Mouse (Mus musculus) stomach, embryonic 15.5 days (tissue): ENCODE results near the gene Ralgapb. TPM values are rescaled to one million over a fixed set of nuclear protein-coding genes. Genes with fewer than 3 reads are reported as not detected.

Experiments used
- ATAC-seq: fragments of 200-750 bp; cut with Nextera tagmentation; 2 replicates; pipeline ENCODE4 v1.8.0; 2017; ENCODE audit warnings: low read depth, moderate number of reproducible peaks, moderate TSS enrichment; ENCODE audit not compliant: insufficient read depth, low FRiP score
- H3K27ac ChIP-seq: fragments of 300-500 bp; sonication (generic); 2 replicates; pipeline ENCODE4 v1.5.1; 2015; ENCODE audit warnings: mild to moderate bottlenecking, inconsistent platforms
- H3K27me3 ChIP-seq: fragments of 300-500 bp; sonication (generic); replicated peaks from 2 replicates; pipeline ENCODE4 v1.6.1; 2015; ENCODE audit warnings: inconsistent platforms
- H3K36me3 ChIP-seq: fragments of 300-500 bp; sonication (generic); 2 replicates; pipeline ENCODE4 v1.6.1; 2015; ENCODE audit warnings: inconsistent platforms
- H3K4me1 ChIP-seq: fragments of 300-500 bp; sonication (generic); 2 replicates; pipeline ENCODE4 v1.6.1; 2015; ENCODE audit warnings: inconsistent platforms
- H3K4me2 ChIP-seq: fragments of 300-500 bp; sonication (generic); 2 replicates; pipeline ENCODE4 v1.6.1; 2015; ENCODE audit warnings: mild to moderate bottlenecking, inconsistent platforms
- H3K4me3 ChIP-seq: fragments of 300-500 bp; sonication (generic); replicated peaks from 2 replicates; pipeline ENCODE4 v1.5.1; 2015; ENCODE audit warnings: inconsistent platforms
- H3K9ac ChIP-seq: fragments of 300-500 bp; sonication (generic); 2 replicates; pipeline ENCODE4 v1.6.1; 2015; ENCODE audit warnings: inconsistent platforms
- H3K9me3 ChIP-seq: fragments of 300-500 bp; sonication (generic); 2 replicates; pipeline ENCODE4 v1.6.1; 2016; ENCODE audit warnings: inconsistent platforms
- WGBS: fragments of 180-500 bp; shearing (Covaris S2); methylation state at CpG from one replicate; pipeline ENCODE4 v1.1.7; 2015; 5-methylcytosine and 5-hydroxymethylcytosine counted together
- polyA plus RNA-seq: library from polyadenylated mRNA; unstranded; fragments of >200 nt; fragmentation: Nextera tagmentation; extraction: Ambion mirVana; gene quantifications from 2 replicates; pipeline ENCODE4 v1.2.1, GENCODE M21; 2015

The Ralgapb gene
- polyA plus RNA-seq, 1 experiment from 2014 or later: 14.8 TPM

DNA sequence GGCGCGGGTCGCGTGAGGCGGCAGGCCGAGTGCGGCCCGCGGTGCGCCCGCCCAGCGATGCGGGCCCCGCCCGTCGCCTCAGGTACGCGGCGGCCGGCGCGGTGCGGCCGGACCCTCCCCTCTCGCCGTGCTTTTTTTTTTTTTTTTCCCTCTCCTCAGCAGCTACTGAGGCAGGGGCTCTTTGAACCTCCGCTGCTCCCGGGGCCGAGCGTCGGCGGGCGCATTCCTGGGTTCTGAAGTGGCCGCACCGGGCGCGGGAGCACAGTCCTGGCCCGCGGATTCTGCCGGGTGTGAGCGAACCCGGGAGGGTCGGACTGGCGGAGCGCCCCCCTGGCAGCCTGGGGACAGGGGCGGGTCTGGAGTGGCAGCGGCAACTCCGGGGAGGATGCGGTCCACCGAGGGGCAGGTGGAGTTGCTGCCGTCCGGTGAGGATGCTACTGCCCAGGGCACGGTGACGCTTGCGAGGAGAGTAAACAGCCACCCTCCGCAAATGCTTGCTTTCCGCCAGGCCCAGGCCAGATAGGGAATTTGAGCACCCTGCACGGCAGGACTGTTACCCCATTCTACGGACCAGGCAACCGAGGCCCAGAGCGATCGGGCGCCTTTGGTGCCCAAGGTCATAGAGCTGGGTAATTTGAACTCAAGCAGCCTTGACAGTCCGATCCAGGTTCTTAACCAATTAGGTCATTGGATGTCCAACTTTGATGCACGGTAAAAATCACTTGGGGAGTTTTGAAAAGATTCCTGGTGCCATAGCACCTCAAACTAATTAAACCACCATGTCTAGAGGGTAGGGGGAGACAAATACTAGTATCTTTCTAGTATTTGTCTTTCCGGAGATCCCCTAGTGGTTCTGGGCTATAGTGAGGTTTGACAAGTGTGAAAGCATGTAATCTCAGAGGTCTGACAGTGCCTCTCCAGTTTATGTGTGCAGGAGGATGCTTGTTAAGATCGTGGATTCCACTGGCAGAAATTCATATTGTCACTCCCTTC, 670 bp downstream of the Ralgapb start:
- Histone ChIP-seq H3K9me3 (no peaks in the 10 kb centered on the region), H3K27me3 (no peaks in the 10 kb centered on the region), H3K4me2 (peak overlapping the region; percentile 89), H3K36me3 (no peaks in the 10 kb centered on the region), H3K9ac (peak overlapping the region; percentile 90), H3K4me3 (peak overlapping the region; percentile 93), H3K27ac (peak overlapping the region; percentile 90), H3K4me1 (peaks cover 17% of the 10 kb centered on the region)
- ATAC-seq: peak; percentile 72
- WGBS: 2% methylated on average over 63 of the region's 67 CpGs

DNA sequence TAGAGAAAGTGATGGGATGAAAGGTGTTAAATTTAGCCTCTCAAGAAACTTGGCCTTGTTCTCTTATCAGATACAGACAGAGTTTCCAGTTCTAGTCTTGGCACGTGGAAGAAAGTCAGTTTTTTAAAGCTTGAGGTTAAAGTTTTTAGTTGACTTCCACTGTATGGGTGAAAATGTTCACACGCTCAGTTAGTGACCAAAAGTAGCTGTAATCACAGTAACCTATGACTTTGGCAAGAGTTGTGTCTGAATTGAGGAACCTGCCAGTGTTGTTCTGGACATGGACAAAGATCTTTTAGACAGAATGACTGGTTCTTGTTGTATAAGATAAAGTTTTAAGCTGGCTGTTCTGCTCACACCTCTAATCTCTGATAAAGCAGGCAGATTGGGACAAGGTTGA, 3.6 kb downstream of the Ralgapb start:
- no peaks in the 10 kb centered on the region for H3K36me3 ChIP-seq
- no peak overlapping the region for H3K9ac ChIP-seq
- H3K4me2 ChIP-seq: no peak overlapping the region
- no peaks in the 10 kb centered on the region for H3K9me3 ChIP-seq
- ATAC-seq: no peak
- no peak overlapping the region for H3K27ac ChIP-seq
- WGBS: 71% methylated on average over 2 of the region's 2 CpGs
- peaks cover 17% of the 10 kb centered on the region for H3K4me1 ChIP-seq
- H3K27me3 ChIP-seq: no peaks in the 10 kb centered on the region
- H3K4me3 ChIP-seq: no peak overlapping the region

DNA sequence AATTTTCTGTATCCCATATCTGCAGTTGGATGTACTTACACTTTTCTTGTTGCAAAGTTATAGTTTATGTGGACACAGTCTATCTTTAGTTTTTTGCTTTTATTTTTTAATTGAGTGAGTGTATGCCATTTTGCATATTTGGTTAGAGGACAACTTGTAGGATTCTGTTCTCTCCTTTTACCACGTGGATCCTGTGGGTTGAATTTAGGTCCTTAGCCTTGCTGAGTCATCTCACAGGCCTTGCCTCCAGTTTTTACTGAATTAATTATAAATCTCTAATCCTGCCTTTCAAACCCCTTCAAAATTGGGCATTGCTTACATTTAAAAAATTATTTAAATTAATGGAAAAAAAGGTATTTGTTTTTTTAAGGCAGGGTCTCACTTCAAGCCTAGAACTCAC, 6.2 kb downstream of the Ralgapb start:
- WGBS: 75% methylated on average over 1 of the region's 1 CpGs
- H3K36me3 ChIP-seq: no peaks in the 10 kb centered on the region
- H3K9me3 ChIP-seq: no peaks in the 10 kb centered on the region
- H3K27ac ChIP-seq: no peak overlapping the region
- H3K4me3 ChIP-seq: no peak overlapping the region
- H3K9ac ChIP-seq: no peak overlapping the region
- no peak overlapping the region for H3K4me2 ChIP-seq
- no peaks in the 10 kb centered on the region for H3K27me3 ChIP-seq
- no peak for ATAC-seq
- H3K4me1 ChIP-seq: peaks cover 11% of the 10 kb centered on the region

DNA sequence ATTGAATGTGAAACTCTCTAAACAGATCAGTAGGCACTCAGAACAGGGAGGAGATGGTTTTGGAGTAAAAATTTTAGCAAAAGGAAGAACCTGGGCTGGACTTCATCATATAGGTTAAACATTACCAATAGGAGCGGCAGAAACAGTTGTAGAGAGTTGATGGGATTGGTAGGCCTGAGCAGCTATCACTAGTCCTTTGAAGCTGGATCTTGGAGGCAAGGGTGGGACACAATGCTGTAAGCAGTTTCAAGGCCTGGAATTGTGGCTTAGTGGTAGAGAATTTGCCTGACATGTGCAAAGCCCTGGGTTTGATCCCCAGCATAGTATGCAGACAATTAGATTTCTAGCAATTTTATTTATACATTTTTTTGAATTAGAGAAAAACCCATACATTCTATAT, 9.0 kb downstream of the Ralgapb start:
- H3K36me3 ChIP-seq: no peaks in the 10 kb centered on the region
- H3K4me3 ChIP-seq: no peak overlapping the region
- H3K9me3 ChIP-seq: no peaks in the 10 kb centered on the region
- ATAC-seq: no peak
- H3K4me2 ChIP-seq: no peak overlapping the region
- peaks cover 4% of the 10 kb centered on the region; the same call in 1 of the 2 replicates for H3K4me1 ChIP-seq
- no peaks in the 10 kb centered on the region for H3K27me3 ChIP-seq
- no peak overlapping the region for H3K27ac ChIP-seq
- H3K9ac ChIP-seq: no peak overlapping the region
- whole genome bisulfite sequencing: 74% methylated on average over 1 of the region's 1 CpGs

DNA sequence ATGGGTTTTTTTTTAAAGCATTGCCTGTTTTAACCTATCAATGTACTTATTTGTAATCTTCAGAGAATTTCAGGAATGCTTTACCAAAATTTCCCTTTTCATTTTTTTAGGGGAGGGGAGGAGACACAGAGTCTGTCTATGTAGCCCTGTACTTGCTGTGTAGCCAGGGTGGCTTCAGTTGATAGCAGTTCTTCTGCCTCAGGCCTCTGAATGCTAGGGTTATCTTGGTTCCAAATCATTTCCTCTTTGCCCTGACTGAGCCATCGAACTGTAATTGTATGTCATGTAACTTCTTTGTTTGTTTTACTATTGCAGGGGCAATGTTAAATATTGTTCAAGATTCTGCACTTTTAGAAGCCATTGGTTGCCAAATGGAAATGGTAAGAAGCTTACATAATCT, 36.2 kb downstream of the Ralgapb start:
- Histone ChIP-seq H3K4me2 (no peak overlapping the region), H3K9ac (no peak overlapping the region), H3K4me1 (no peaks in the 10 kb centered on the region), H3K27me3 (no peaks in the 10 kb centered on the region), H3K9me3 (no peaks in the 10 kb centered on the region), H3K36me3 (0 out of 2 replicates have a peak, but pooled peaks cover 3% of the 10 kb centered on the region), H3K27ac (no peak overlapping the region), H3K4me3 (no peak overlapping the region)
- no peak for ATAC-seq
- 66% methylated on average over 1 of the region's 1 CpGs for whole genome bisulfite sequencing

DNA sequence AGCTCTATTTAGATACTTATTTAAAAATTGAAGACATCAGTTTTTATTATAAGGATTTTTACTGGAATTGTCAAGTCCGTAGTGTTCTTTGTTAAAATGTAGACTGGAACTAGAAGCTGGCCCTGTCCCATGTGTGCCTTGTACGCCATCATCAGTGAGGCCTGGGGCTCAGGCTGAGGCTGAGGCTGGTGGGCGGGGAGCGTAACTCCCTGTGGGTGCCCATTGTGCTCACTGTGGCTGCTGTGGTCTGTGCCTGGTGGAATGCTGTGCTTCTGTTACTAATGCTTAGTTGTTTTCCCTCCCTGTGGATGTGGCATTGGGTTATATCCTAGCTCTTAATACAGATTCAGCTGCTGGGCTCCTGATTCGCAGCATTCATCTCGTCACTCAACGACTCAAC, 40.2 kb downstream of the Ralgapb start:
- Histone ChIP-seq H3K4me3 (no peak overlapping the region), H3K36me3 (peaks cover 6% of the 10 kb centered on the region; the same call in 1 of the 2 replicates), H3K27me3 (no peaks in the 10 kb centered on the region), H3K9me3 (no peaks in the 10 kb centered on the region), H3K4me2 (no peak overlapping the region), H3K27ac (no peak overlapping the region), H3K9ac (no peak overlapping the region), H3K4me1 (no peaks in the 10 kb centered on the region)
- ATAC-seq: no peak
- WGBS: 95% methylated on average over 7 of the region's 7 CpGs

DNA sequence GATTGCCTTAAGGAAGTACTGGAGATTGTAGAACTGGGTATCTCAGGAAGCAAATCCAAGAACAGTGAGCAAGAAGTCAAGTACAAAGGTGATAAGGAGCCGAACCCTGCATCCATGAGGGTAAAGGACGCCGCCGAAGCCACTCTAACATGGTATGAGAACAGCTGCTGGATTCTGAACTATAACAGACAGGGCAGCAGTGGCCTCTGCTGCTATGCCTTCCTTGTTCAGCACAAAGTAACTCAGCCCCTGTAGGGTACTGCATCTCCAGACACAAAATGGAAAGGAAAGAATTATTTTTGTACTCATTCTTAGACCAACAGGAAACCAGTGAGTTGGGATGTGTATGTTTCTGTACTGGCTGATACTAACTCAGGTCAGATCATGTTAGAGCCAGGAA, 46.8 kb downstream of the Ralgapb start:
- no peak overlapping the region for H3K27ac ChIP-seq
- no peak for ATAC-seq

DNA sequence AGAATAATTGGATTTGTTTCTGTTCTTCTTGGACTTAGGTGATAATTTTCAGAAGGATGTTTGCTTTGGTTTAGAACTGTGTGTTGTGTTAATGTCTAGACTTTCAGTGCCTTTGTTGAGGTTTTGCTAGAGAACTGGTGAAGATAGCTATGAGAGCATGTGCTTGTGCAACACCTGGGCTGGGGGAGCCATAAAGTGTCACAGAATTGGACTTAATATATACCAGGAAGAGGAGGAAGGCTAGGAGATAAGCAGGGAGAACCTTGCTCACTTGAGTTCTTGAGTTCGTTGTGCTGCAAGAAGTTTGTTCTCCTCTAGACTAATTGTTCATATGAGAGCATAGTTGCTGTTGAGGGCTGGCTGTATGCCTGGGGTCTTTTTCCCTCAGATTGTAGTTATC, 48.0 kb downstream of the Ralgapb start:
- Histone ChIP-seq H3K4me2 (no peak overlapping the region), H3K36me3 (peaks cover 24% of the 10 kb centered on the region; the same call in 1 of the 2 replicates), H3K27me3 (no peaks in the 10 kb centered on the region), H3K4me3 (no peak overlapping the region), H3K27ac (no peak overlapping the region), H3K9ac (no peak overlapping the region), H3K4me1 (no peaks in the 10 kb centered on the region), H3K9me3 (no peaks in the 10 kb centered on the region)
- WGBS: 91% methylated on average over 1 of the region's 1 CpGs
- no peak for ATAC-seq

More for the DNA sequence above, 46.8 kb downstream of the Ralgapb start:
- Histone ChIP-seq H3K9ac (no peak overlapping the region), H3K9me3 (no peaks in the 10 kb centered on the region), H3K4me1 (no peaks in the 10 kb centered on the region), H3K4me3 (no peak overlapping the region), H3K27me3 (no peaks in the 10 kb centered on the region), H3K36me3 (peaks cover 17% of the 10 kb centered on the region; the same call in 1 of the 2 replicates), H3K4me2 (no peak overlapping the region)
- WGBS: 92% methylated on average over 4 of the region's 4 CpGs

DNA sequence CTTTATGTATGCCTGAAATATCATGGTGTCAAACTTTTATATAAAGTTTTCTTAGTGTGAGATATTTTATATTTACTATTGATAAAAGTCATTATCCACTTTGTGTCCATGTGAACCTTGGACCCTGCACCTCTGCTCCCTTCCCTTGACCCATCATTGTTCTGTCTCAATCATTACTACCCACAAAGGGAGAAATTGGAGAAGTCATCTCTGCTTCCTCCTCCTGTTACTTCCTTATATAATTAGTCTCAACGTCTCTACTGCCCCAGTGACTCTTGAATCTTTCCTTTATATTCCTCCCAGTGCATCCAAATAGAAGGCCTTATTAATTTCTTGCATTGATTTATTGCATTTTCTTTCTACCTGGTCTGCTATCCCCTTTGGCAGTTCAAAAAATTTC, 52.8 kb downstream of the Ralgapb start:
- no peaks in the 10 kb centered on the region for H3K4me1 ChIP-seq
- no peak overlapping the region for H3K4me3 ChIP-seq
- H3K36me3 ChIP-seq: peaks cover 26% of the 10 kb centered on the region
- no peak for ATAC-seq
- no peaks in the 10 kb centered on the region for H3K9me3 ChIP-seq
- H3K27ac ChIP-seq: no peak overlapping the region
- H3K9ac ChIP-seq: no peak overlapping the region
- WGBS: 56% methylated on average over 1 of the region's 1 CpGs
- no peak overlapping the region for H3K4me2 ChIP-seq
- H3K27me3 ChIP-seq: no peaks in the 10 kb centered on the region

DNA sequence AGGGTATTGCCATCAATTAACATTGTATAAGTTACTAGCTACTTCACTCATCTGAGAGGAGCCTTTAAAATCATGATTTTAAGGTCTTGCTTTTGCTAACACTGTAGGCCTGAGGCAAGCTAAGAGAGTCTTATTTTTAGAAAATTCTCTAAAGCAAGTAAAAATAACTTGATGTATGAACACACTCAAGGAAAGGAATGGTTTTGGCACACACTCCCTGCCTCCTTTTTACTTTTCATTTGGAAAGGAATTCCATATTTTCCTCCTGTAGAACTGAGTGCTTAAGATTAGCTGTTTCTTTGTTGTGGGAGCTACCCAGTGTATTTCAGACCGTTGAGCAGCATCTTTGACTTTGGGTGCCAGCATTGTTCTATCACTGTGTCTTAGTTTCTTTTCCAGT, 64.5 kb downstream of the Ralgapb start:
- H3K4me2 ChIP-seq: no peak overlapping the region
- no peak for ATAC-seq
- H3K9ac ChIP-seq: no peak overlapping the region
- 85% methylated on average over 1 of the region's 1 CpGs for WGBS
- H3K27me3 ChIP-seq: no peaks in the 10 kb centered on the region
- no peak overlapping the region for H3K4me3 ChIP-seq
- H3K9me3 ChIP-seq: no peaks in the 10 kb centered on the region
- H3K4me1 ChIP-seq: no peaks in the 10 kb centered on the region
- peaks cover 15% of the 10 kb centered on the region for H3K36me3 ChIP-seq
- no peak overlapping the region for H3K27ac ChIP-seq

DNA sequence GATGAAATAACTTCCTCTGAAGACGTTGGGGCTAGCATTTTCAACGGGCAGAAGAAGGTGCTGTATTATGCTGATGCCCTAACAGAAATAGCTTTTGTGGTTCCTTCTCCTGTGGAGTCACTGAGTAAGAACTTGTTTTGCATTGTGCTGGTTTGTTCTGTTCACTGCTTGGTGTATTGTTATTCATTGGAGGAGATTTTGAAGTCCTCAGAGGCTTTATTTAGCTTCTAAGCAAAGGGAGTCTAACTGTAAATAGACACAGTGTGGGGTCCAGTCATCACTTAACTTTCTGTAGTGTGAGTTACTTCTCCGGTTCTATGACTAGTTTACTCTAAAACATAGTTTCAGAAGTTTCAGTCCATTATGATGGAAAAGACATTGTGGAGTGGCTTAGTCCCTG, 68.0 kb downstream of the Ralgapb start:
- peaks cover 15% of the 10 kb centered on the region for H3K36me3 ChIP-seq
- no peak overlapping the region for H3K9ac ChIP-seq
- no peaks in the 10 kb centered on the region for H3K27me3 ChIP-seq
- no peak overlapping the region for H3K27ac ChIP-seq
- no peak for ATAC-seq
- no peak overlapping the region for H3K4me2 ChIP-seq
- H3K4me1 ChIP-seq: no peaks in the 10 kb centered on the region
- H3K9me3 ChIP-seq: no peaks in the 10 kb centered on the region
- H3K4me3 ChIP-seq: no peak overlapping the region
- WGBS: 84% methylated on average over 3 of the region's 3 CpGs

DNA sequence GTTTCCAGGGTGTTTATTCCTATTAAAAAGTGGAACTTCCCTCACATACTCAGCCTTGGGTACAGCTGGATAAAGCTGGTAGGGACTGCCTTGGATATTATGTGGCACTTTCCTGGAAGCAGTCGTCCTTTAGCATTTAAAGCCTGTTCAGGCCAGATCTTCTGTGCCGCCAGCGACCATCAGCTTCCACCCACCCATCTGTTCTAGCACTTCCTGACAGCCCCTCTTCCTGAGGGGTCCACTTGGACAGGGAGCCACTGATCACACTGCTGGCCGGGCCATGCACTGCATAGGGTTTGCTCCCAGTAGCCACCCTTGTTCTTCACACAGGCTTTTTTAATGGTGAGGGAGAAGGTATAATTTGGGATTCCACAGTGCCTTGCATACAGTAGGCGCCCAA, 88.8 kb downstream of the Ralgapb start:
- H3K4me3 ChIP-seq: no peak overlapping the region
- peaks cover 10% of the 10 kb centered on the region; the same call in 1 of the 2 replicates for H3K36me3 ChIP-seq
- no peaks in the 10 kb centered on the region for H3K9me3 ChIP-seq
- no peak overlapping the region for H3K9ac ChIP-seq
- no peak overlapping the region for H3K4me2 ChIP-seq
- no peaks in the 10 kb centered on the region for H3K27me3 ChIP-seq
- WGBS: 85% methylated on average over 5 of the region's 5 CpGs
- no peak overlapping the region for H3K27ac ChIP-seq
- ATAC-seq: no peak
- H3K4me1 ChIP-seq: no peaks in the 10 kb centered on the region
